Mouse (Mus musculus) left cerebral cortex, adult 2 months (tissue): ENCODE results near the gene Slc12a8. TPM values are rescaled to one million over a fixed set of nuclear protein-coding genes. Genes with fewer than 3 reads are reported as not detected.

Experiments
- DNase-seq, 2 experiments: peaks; one replicate each; pipeline ENCODE4 v3.0.0; 2021 to 2022; ENCODE audit warnings: low spot score in 2 of 2, mixed read lengths in 1 of 2; ENCODE audit errors: extremely low spot score in 1 of 2
- H3K27ac ChIP-seq: fragments of 200-600 bp; 2 replicates; pipeline ENCODE4 v1.8.1; 2022
- H3K4me3 ChIP-seq: fragments of 200-600 bp; 2 replicates; pipeline ENCODE4 v1.8.1; 2022
- CTCF ChIP-seq: fragments of 200-600 bp; IDR thresholded peaks from 2 replicates; pipeline ENCODE4 v1.8.1; 2022; ENCODE audit warnings: antibody characterized with exemption, mild to moderate bottlenecking, moderate library complexity
- intact Hi-C: fragments of 180-260 bp; cut with DNase I; formaldehyde crosslinking; loops from one replicate; pipeline ENCODE4 v1.15.1; 2025
- total RNA-seq, 2 experiments: library from RNA; stranded (reverse); gene quantifications; 2 replicates each; pipeline ENCODE4 v1.2.3; 2021

Slc12a8 gene
- total RNA-seq, 2 experiments from 2014 or later, result 0.86 to 0.96 TPM

- TF ChIP-seq CTCF, result no peak
- DNase-seq, result no peak
- intact Hi-C loops, result no loop called here
- Histone ChIP-seq H3K27ac (peak overlapping the region; percentile 45; the same call in 1 of the 2 replicates), H3K4me3 (no peak overlapping the region)
Measured at GRCm38 (mm10) chr16:33670933-33671332, 153.8 kb downstream of the Slc12a8 start.

GRCm38 (mm10) chr16:33672188-33672587 lies 155.1 kb downstream of the Slc12a8 start:
- Histone ChIP-seq H3K27ac (no peak overlapping the region), H3K4me3 (no peak overlapping the region)
- no peak for DNase-seq
- intact Hi-C loops, result no loop called here
- no peak; the same call in none of the 2 replicates for TF ChIP-seq CTCF

DNA sequence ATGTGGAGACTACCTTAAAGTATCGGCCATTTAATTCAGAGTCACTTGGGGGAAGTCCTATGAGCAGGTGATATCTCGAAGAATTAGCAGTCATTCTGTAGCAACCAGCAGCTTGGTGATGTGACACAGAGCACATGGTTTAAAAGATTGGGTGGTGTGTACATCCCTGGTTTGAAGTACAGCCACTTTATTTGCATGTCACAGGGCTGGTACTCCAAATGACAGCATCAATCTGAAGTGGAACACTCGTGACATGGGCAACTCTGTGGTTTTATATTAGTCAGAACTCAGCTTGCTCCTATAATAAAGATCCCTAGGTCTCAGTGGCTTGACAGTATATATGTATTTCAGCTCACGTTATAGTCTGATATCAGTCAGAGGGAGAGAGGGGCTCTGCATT lies 155.5 kb downstream of the Slc12a8 start:
- TF ChIP-seq CTCF, result no peak
- H3K4me3 ChIP-seq, result no peak overlapping the region
- no peak for DNase-seq
- intact Hi-C loops, result no loop called here
- no peak overlapping the region for H3K27ac ChIP-seq

GRCm38 (mm10) chr16:33673530-33674109 lies 156.5 kb downstream of the Slc12a8 start:
- H3K4me3 ChIP-seq, result no peak overlapping the region
- no peak overlapping the region for H3K27ac ChIP-seq
- no peak for TF ChIP-seq CTCF
- intact Hi-C loops, result no loop called here
- DNase-seq, result no peak

DNA sequence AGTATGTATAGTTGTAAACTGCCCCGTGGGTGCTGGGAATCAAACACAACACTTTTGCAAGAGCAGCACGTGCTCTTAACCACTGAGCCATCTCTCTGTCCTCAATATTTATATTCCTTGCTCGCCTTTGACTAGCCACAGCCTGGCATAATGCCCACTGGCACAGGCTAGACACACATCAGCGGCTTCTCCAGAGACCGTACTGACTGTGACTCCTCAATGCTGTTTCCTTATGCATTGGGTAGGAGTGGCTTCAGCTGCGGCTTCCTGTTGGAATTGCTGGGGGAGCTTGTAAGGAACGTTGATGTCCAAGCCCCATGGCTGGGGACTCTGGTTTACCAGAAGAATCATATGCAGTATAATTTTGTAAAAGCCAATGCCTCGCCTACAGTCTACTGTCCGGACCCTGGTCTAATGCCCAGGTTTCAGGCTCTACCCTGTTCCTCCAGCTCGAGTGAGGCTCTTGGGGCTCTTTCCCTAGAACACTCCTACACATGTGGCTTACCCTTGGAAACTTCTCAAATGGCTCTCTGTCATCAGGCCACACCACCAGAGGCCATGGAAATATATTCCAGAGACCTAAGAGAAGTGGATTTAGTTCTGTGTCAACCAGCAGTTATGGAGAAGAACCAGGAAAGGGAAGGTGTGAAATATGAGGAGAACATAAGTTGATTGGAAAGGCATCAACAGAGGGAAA lies 158.2 kb downstream of the Slc12a8 start:
- H3K27ac ChIP-seq, result no peak overlapping the region
- no peak for TF ChIP-seq CTCF
- no peak overlapping the region for H3K4me3 ChIP-seq
- no peak for DNase-seq
- intact Hi-C loops, result no loop called here

DNA sequence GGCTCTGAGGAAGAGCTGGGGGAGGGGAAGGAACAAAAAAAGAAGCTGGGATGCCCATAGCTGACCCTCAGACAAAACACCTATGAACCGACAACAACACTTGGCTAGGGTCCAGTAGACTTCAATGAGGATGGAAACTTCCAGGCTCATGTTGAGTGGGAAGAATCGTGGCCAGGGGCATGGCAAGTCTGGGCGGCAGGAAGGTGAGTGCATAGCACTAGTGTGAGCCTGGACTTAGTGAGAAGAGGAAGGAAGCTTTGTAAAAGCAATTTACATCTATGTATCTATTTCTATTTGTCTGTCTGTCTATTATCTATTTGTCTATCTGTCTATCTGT lies 158.7 kb downstream of the Slc12a8 start:
- Histone ChIP-seq H3K4me3 (no peak overlapping the region), H3K27ac (0 out of 2 replicates have a peak overlapping the region, but pooled peaks have one; percentile 4)
- no peak for DNase-seq
- intact Hi-C loops, result no loop called here
- no peak for TF ChIP-seq CTCF

- no peak for TF ChIP-seq CTCF
- no peak overlapping the region for H3K4me3 ChIP-seq
- peak overlapping the region; percentile 48 for H3K27ac ChIP-seq
- DNase-seq, result no peak
- intact Hi-C loops, result no loop called here
Measured at GRCm38 (mm10) chr16:33676347-33677312, 159.5 kb downstream of the Slc12a8 start.

DNA sequence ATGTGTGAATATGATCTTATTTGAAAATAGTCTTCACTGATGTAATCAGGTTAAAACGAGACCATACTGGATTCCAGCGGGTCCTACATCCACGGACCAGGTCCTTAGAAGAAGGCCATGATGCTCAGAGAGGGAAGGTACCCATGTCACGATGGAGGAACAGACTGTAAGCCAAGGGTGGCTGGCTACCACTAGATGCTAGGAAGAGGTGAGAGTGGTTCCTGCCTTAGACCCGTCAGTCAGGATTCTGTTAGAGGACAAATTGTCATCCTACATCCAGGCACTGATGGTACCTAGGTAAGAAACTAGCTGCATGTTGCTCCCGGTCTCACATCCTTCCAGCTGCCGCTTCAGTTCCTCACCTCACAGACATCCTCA lies 160.2 kb downstream of the Slc12a8 start:
- Histone ChIP-seq H3K27ac (no peak overlapping the region), H3K4me3 (no peak overlapping the region)
- no peak for DNase-seq
- intact Hi-C loops, result no loop called here
- no peak for TF ChIP-seq CTCF

DNA sequence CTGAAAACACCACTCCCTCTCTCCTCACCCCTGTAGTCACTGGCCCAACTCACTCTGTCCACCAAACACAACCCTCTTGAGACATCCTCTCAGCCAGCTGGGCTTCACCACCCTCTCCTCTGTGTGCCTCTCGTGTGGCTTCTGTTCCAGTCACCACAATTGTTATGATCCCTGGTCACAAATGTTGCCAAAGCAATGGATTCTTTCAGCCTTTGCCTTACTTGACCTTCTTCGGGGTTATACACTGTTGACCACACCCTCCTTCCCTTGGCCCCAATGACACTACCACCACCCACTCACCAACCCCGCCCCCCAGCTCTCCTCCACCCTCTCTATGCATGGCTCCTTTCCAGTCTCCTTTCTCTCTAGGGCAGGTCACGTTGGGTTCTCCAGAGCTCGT lies 160.8 kb downstream of the Slc12a8 start:
- Histone ChIP-seq H3K4me3 (no peak overlapping the region), H3K27ac (no peak overlapping the region)
- no peak for DNase-seq
- TF ChIP-seq CTCF, result no peak
- intact Hi-C loops, result no loop called here

DNA sequence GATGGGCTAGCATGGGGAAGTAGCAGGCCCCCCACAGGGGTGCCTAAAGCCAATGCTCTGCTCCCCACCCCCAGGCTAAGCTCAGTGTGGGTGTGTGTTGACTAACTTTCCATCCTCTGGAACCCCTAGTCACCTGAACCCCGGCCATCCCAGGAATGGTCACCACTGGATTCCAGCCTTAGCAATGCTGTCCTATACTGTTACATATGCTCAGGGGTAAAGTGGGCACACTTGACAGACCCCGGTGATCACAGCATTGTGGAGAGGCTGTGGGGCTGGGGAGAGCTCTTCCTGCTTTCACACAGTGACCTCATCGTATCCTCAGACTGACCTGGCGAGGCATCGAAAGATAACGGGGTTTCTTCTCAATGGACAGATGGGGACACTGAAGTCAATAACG lies 163.1 kb downstream of the Slc12a8 start:
- DNase-seq, result no peak
- TF ChIP-seq CTCF, result no peak
- no peak overlapping the region; the same call in 1 of the 2 replicates for H3K27ac ChIP-seq
- H3K4me3 ChIP-seq, result no peak overlapping the region
- intact Hi-C loops, result loop anchor here (5.0 kb wide), 1 partner anchor 98 kb away; no protein-coding TSS in a partner anchor

- no peak; the same call in 1 of the 2 replicates for TF ChIP-seq CTCF
- H3K27ac ChIP-seq, result peak overlapping the region; percentile 45
Measured at GRCm38 (mm10) chr16:33680816-33681215, 163.7 kb downstream of the Slc12a8 start.

GRCm38 (mm10) chr16:33681661-33682060 lies 164.5 kb downstream of the Slc12a8 start:
- intact Hi-C loops, result loop anchor here (5.0 kb wide), 1 partner anchor 99 kb away; no protein-coding TSS in a partner anchor
- Histone ChIP-seq H3K27ac (no peak overlapping the region), H3K4me3 (no peak overlapping the region)
- TF ChIP-seq CTCF, result no peak
- no peak for DNase-seq

More at GRCm38 (mm10) chr16:33680816-33681215, 163.7 kb downstream of the Slc12a8 start:
- intact Hi-C loops, result loop anchor here (5.0 kb wide), 1 partner anchor 99 kb away; no protein-coding TSS in a partner anchor
- DNase-seq, result no peak
- H3K4me3 ChIP-seq, result no peak overlapping the region
